Mouse (Mus musculus): ENCODE data around the gene Slmap.

Slmap gene

DNA sequence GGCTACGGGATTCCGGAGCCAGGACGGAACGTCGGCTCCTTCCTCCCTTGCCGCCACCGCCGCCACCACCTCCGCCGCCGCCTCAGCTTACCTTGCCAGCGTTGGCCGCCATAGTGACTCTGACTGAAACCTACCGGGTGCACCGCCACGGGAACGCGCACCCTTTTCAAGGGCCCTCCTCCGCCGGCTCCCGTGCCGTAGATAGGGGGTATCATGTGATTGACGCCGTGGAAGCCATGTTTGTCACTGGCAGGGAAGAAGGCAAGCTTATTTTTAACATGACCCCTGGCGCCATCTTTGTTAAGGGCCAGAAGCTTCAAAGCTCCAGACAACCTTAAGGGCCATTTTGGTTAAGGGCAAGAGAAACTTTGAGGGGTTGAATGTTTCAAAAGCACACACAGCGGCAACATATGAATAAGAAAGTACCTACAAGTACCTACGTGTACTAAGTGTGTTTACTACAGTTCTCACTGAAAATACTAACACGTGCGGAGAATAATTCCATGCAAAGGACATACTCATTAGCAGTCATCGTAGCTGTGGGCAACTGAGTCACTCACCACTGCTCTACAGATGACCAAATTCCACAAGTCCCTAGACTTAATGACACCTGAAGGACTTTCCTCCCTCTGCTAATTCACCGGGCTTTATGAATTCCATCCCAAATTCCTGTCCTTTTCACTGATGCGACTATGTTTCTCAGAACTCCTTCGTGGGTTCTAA, at the start of gene Slmap:
Gene Slmap, minus strand, starts transcription at position 175 of the 723 bp plus-strand sequence.
- CTCF ChIA-PET: no interaction called here

DNA sequence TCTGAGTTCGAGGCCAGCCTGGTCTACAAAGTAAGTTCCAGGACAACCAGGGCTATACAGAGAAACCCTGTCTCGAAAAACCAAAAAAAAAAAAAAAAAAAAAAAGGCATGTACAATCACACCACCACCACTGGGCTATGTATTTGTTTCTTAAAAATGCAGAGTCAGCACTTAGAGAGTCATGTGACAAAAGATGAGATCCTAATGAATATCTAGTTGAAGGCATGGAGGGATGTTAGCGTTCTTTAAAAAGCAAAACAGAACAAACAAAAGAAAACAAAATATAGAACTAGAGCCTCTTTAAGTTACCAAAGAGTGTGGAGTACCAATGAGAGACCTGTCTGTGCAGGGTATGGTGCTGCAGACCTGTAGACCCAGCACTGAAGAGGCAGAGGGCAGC, 48.9 kb upstream of the Slmap start:
- CTCF ChIA-PET: no interaction called here

DNA sequence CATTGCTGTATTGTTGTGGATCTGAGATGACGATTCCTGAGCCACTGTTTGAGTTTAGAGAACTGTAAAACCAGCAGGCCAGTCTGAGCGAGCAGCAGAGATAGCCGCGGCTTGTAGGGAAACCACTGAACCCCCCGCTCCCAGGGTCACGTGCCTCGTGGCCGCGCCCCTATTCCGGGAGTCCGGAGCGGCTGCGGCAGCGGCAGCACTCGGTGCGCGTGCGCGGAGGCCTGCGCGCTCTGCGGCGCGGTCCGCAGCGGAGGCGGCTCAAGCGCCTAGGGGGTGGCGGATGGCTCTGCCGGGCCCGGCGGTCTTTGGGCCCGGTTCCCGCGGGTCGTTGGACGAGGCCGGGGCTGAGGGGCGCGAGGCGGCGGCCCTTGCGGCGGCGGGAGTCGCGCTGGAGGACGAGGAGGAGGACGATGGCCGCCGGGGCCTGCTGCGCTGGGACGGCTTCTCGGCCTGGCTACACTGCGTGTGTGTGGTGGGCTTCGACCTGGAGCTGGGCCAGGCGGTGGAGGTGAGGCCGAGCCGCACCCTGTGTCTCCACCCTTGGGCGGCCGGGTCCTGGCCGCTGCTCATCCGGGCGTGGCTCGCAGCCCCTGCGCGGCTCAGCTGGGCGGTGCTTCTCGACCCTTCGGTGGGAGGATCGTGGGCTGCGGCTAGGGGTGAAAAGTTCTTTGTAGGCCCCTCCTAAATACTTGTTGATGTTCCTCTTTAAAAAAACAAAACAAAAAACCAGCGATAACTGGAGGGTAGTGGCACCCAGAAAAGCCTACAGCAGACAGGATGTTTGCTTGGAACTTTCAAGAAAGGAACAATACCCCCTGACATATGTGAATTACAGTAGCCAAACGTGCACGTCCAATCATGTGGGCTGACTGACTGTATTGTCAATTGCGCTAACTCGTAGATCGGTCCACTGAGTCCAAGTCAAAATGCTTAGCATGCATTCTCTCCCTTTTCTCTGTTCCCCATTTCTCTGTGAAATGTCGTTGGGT, 44.9 kb upstream of the Slmap start:
- CTCF ChIA-PET: interaction anchor here (0.7 kb wide), 1 partner anchor 21 kb away, joined by 3 read pairs; no protein-coding TSS in a partner anchor

GRCm38 (mm10) chr14:26578791-26579191, 44.1 kb upstream of the Slmap start:
- CTCF ChIA-PET: no interaction called here

DNA sequence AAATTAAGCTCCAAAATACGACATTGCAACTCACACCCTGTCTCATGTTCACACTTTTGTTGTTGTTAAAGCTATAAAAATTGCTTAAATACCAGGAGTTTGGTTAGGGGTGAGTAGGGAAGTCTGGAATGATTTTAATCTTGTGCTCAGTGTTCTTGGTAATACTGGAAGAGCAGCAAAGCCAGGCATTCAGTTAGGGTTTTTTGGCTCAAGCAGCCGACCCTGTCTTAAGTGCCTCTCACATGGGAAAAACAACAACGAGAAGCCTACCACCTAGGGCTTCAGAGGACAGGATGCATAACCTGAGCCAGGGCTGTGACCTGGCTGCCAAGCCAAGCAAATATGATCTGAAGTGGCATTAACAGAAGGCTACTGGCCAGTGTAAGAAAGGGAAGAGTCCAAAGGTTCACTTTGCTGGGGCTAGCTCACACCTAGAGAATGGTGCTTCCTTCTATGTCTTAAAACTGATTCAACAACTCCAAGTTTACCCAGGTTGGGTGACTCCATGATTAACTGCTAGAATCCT, 41.6 kb upstream of the Slmap start:
- CTCF ChIA-PET: interaction anchor here (0.7 kb wide), 1 partner anchor 26 kb away, joined by 3 read pairs; no protein-coding TSS in a partner anchor

GRCm38 (mm10) chr14:26573556-26573955, 38.8 kb upstream of the Slmap start, which contains the start of gene Dennd6a:
Gene Dennd6a, plus strand, starts transcription at chr14:26573856.
- CTCF ChIA-PET: interaction anchor here (0.8 kb wide), 1 partner anchor 31 kb away, joined by 8 read pairs; no protein-coding TSS in a partner anchor

DNA sequence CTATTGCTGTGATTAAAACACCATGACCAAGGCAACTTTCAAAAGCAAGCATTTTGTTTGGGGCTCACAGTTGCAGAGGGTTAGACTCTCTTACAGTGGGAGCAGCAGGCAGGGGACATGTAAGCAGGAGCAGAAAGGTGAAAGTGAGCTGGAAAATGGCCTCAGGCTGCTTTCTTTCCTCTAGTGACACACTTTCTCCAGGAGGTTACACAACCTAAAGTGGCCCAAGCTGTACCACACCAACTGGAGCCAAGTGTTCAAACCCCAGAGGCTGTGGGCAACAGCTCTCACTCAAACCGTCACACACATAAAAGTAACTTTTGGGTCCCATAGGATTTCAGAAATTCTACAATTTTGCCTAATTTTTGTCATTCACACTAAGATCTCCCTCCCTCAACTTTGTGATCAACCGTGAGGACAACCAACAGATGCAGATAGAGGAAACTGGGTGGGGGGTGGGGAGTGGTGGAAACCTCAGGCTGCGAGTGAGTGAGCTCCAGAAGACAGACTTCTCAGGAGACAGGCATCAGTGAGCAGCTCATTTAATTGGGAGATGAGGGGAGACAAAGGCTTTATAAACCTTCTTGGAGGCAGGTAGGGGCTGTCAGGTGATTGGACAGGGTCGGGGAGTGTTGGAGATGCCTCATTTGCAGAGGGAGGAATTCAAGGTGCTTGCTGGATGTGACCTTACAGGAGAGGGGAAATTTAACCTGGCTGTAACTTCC, 37.4 kb upstream of the Slmap start:
- CTCF ChIA-PET: no interaction called here

DNA sequence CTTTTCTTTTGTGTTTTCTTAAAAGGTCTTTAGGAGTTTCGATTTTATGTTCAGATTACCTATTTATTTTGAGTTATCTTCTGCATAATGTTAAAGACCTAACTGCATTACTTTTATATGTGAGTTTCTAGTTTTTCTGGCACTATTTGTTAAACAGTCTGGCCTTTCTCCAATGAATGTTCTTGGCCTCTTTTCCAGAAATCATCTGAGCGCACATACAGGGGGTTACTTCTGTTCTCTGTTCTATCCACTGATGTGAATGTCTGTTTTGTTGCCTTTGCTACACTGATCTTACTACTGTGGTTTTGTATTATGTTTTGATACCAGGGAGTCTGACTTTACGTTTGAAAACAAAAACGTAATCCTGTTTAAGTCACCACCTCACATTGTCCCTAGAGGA, 35.1 kb upstream of the Slmap start:
- CTCF ChIA-PET: no interaction called here

DNA sequence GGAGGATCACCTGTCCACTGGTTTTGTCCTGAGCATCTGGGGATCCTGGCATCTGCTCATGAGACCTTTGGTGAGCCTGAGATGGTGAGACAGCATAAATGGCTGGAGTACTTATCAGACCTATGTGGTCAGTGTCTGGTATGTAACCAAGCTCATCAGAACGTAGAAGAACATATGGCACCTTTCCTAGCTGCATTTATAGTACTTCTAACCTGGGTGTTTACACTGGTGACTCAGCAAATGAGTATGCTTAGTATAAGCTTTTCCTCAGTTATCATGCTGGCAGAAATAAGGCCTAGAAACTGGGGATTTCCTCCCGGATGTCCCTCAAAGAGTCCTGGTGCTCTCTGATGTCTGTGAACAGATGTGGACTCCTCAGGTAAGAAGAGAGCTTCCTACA, 27.5 kb upstream of the Slmap start:
- CTCF ChIA-PET: interaction anchor here (0.6 kb wide), 1 partner anchor 25 kb away, joined by 4 read pairs; no protein-coding TSS in a partner anchor

GRCm38 (mm10) chr14:26558536-26558935, 23.8 kb upstream of the Slmap start:
- CTCF ChIA-PET: no interaction called here

GRCm38 (mm10) chr14:26557581-26557980, 22.9 kb upstream of the Slmap start:
- CTCF ChIA-PET: no interaction called here

- CTCF ChIA-PET: no interaction called here
These were observed 18.1 kb upstream of the Slmap start for GRCm38 (mm10) chr14:26552853-26553252.

- CTCF ChIA-PET: no interaction called here
These were observed 17.7 kb upstream of the Slmap start for GRCm38 (mm10) chr14:26552441-26552840.

DNA sequence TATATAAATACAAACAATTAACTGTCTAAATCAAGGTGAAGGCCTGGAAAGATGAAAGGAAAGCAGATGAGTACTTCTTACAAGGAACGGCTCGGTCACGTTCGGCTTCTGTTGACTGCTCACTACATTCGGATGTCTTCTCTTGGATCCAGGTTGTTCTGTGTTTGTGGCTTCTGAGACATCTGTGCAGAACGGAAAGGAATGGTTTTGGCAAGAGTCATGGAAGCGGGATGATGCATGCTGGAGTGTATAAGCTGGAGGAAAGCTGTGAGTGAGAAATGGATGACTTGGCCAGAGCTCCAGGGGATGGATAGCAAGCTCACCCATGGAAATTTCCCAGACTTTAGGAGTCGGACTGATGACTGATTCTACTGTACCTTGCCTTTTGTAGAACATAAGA, 16.0 kb upstream of the Slmap start:
- CTCF ChIA-PET: no interaction called here

DNA sequence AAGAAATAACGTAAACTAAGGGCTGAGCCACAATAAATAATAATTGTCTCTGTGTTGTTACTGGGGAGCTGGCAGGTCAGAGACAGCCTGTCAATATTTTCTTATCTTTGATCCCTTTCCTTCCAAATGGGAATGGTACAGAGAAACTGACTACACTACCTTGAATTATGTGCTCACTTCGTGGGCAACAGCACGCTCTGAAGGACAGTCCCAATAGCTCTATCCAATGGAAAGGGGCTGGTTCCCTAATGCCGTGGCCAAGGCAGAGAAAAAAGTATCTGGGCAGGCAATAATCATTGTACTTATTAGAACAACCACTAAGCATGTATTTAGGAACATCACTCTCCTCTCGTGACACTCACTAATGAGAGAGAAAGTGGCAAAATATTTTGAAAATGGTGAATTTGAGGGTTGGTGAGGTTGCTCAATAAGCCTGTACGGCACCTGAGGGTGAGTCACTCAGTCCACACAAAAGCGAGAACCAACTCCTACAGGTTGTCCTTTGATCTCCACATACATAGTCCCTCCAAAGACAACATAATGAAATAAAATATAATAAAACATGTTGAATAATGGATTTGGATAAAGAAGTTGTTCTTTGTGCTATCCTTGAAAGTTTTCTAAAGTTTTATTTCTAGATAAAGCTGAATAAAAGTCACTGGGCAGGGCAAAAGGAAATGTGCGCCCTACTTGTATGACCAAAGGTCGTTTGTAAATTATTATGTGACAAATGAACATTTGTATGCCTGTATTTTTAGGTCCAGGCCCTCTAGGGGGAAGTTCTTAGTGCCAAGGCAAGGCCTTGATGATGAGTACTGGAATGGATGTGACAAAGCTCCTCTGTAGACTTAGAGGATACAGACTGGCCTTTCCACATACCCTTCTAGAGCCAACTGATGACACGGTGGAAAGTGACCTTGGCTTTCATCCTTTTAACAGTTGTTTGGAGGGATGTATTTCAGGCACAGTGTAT, 13.1 kb upstream of the Slmap start:
- CTCF ChIA-PET: no interaction called here

DNA sequence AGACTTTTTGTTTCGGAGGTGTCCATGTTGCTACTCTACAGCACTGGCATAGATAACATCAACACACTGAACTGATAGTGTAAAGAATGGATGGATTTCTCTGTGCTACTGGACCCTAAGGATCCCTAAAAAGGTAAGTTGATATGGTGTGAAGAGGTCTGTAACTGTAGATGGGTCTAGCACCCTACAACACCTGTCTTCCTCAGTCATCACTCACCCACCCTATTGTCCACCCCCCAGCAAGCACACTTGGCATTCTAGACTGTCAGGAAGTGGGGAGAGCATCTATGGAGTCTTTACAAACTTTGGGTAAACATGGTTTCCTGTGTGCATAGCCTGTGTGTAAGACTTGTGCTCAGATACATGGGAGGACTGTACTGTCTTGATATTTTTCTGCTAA, 7.4 kb upstream of the Slmap start:
- CTCF ChIA-PET: no interaction called here

GRCm38 (mm10) chr14:26540577-26540976, 5.8 kb upstream of the Slmap start:
- CTCF ChIA-PET: no interaction called here

GRCm38 (mm10) chr14:26539241-26539640, 4.5 kb upstream of the Slmap start:
- CTCF ChIA-PET: no interaction called here

- CTCF ChIA-PET: no interaction called here
These were observed 642 bp downstream of the Slmap start for GRCm38 (mm10) chr14:26533821-26534756.

All from spleen, embryonic (tissue).